ENCODE assay signal across 8 mouse cellular contexts in the genomic region with DNA sequence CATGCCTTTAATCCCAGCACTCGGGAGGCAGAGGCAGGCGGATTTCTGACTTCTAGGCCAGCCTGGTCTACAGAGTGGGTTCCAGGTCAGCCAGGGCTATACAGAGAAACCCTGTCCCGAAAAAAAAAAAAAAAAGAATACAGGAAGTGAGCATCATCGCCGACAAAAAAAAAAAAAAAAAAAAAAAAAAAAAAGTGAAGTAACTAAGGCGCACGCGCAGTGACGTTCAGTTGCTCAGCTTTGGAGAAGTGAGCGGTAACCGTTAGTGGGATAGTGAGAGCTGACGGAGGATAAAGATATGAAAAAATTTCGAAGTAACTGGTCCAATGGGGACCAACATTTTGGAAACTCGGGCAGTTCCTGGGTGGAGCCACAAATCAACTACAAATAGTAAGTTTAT. TPM values are rescaled to one million over a fixed set of nuclear protein-coding genes. Genes with fewer than 3 reads are reported as not detected.
DNase-seq lines count a peak whose midpoint lies in the region; ATAC-seq and TF ChIP-seq lines count a peak whose summit lies in the region.

A gene (plus strand): TSS at position 229 of the 400 bp plus-strand sequence.

- no peak for TF ChIP-seq POLR2A in heart, adult 2 months (IDR thresholded peaks at IDR 0.05; ENCODE audit: insufficient read depth, low read depth, low read length)
- TF ChIP-seq POLR2A in embryonic fibroblast, embryonic 13.5 days (IDR thresholded peaks at IDR 0.05; ENCODE audit: low read depth, low read length): no peak

- peak within 1 kb of the TSS; percentile 53 for H3K4me2 ChIP-seq in neural tube, embryonic 13.5 days

- H3K27ac ChIP-seq in heart, adult 2 months: 0 out of 2 replicates have a peak within 1 kb of the TSS, but pooled peaks have one; percentile 26
- peak within 1 kb of the TSS; percentile 18; the same call in 1 of the 2 replicates for H3K27ac ChIP-seq in embryonic fibroblast, embryonic 13.5 days (ENCODE audit: insufficient read depth, low read length)
- no peak within 1 kb of the TSS for H3K27ac ChIP-seq in neural tube, embryonic 13.5 days (replicated peaks)

- 86% methylated on average over 14 of the region's 14 CpGs for WGBS in heart, adult 2 months
- WGBS in neural tube, embryonic 13.5 days: 88% methylated on average over 14 of the region's 14 CpGs

- no peaks in the 10 kb centered on the region for H3K27me3 ChIP-seq in heart, adult 2 months (ENCODE audit: control insufficient read depth, insufficient read depth, low read length)
- no peaks in the 10 kb centered on the region for H3K27me3 ChIP-seq in E14TG2a.4 (ENCODE audit: insufficient read depth, low read length)
- H3K27me3 ChIP-seq in neural tube, embryonic 13.5 days: peaks cover 3% of the 10 kb centered on the region; the same call in 1 of the 2 replicates

- H3K4me3 ChIP-seq in heart, adult 2 months: peak within 1 kb of the TSS; percentile 57; the same call in 1 of the 2 replicates
- peak within 1 kb of the TSS; percentile 79 for H3K4me3 ChIP-seq in E14TG2a.4 (replicated peaks; ENCODE audit: low read length)
- H3K4me3 ChIP-seq in embryonic fibroblast, embryonic 13.5 days (ENCODE audit: insufficient read depth, low read length): peak within 1 kb of the TSS; percentile 38; the same call in 1 of the 2 replicates
- peak within 1 kb of the TSS; percentile 53 for H3K4me3 ChIP-seq in neural tube, embryonic 13.5 days

- H3K79me2 ChIP-seq in heart, adult 2 months (replicated peaks; ENCODE audit: control insufficient read depth, insufficient read depth, low read length): no peaks in the 10 kb centered on the region

- TF ChIP-seq EP300 in heart, adult 2 months (IDR thresholded peaks at IDR 0.05; ENCODE audit: insufficient read depth, low read depth, low read length): no peak

- no peak for TF ChIP-seq CTCF in heart, adult 2 months (IDR thresholded peaks at IDR 0.05)
- TF ChIP-seq CTCF in E14TG2a.4 (conservative IDR thresholded peaks at IDR 0.05; ENCODE audit: low read length): no peak
- no peak for TF ChIP-seq CTCF in embryonic fibroblast, embryonic 13.5 days (IDR thresholded peaks at IDR 0.05; ENCODE audit: borderline replicate concordance, insufficient read depth, low read length)

- H3K9ac ChIP-seq in heart, adult 2 months (ENCODE audit: low read depth, low read length): no peak within 1 kb of the TSS
- H3K9ac ChIP-seq in neural tube, embryonic 13.5 days: no peak within 1 kb of the TSS

- intact Hi-C loops in heart, adult 2 months (cut with DNase I): loop anchor here (5.0 kb wide), 1 partner anchor 456 kb away; a partner anchor contains a TSS
- intact Hi-C loops in left cerebral cortex, postnatal 36 days (cut with DNase I): loop anchor here (5.0 kb wide), 1 partner anchor 86 kb away; no protein-coding TSS in a partner anchor

- no peak for DNase-seq in heart, adult 2 months
- no peak for DNase-seq in heart, adult 9 months (ENCODE audit: low spot score in 2 of 2)
- DNase-seq in left cerebral cortex, postnatal 36 days (ENCODE audit: low spot score in 2 of 2): no peak
- DNase-seq in cerebellum, postnatal 36 days: no peak
- no peak for DNase-seq in thymus, postnatal 4 days

- H3K4me1 ChIP-seq in heart, adult 2 months (ENCODE audit: control insufficient read depth, insufficient read depth, low read length): no peaks in the 10 kb centered on the region
- H3K4me1 ChIP-seq in E14TG2a.4 (replicated peaks; ENCODE audit: low read depth, low read length): no peaks in the 10 kb centered on the region
- no peaks in the 10 kb centered on the region for H3K4me1 ChIP-seq in embryonic fibroblast, embryonic 13.5 days (ENCODE audit: control insufficient read depth, insufficient read depth, low read length)
- no peaks in the 10 kb centered on the region for H3K4me1 ChIP-seq in neural tube, embryonic 13.5 days (replicated peaks)

- no peaks in the 10 kb centered on the region for H3K9me3 ChIP-seq in E14TG2a.4 (ENCODE audit: low read length)
- no peaks in the 10 kb centered on the region for H3K9me3 ChIP-seq in neural tube, embryonic 13.5 days

- no peaks in the 10 kb centered on the region for H3K36me3 ChIP-seq in heart, adult 2 months (ENCODE audit: control insufficient read depth, insufficient read depth, low read length)
- no peaks in the 10 kb centered on the region for H3K36me3 ChIP-seq in E14TG2a.4 (ENCODE audit: insufficient read depth, low read length)
- H3K36me3 ChIP-seq in neural tube, embryonic 13.5 days: no peaks in the 10 kb centered on the region

- ATAC-seq in neural tube, embryonic 13.5 days (ENCODE audit: low read depth): no peak

RNA-seq across cellular contexts. Expression of the gene that starts here (rescaled TPM):
- total RNA-seq in heart, adult 2 months (2021): 1 to 10 TPM; 6.9 to 7.4 TPM
- 2.7 and 5.2 TPM in 2 replicates for polyA plus RNA-seq in heart, adult 2 months (2012; rRNA removed)
- polyA plus RNA-seq in embryonic fibroblast, embryonic 13.5 days (2011; ENCODE audit: insufficient read length, low read depth, missing spikeins): 9.9 and 12.1 TPM in 2 replicates
- total RNA-seq in left cerebral cortex, postnatal 36 days (2021): 10 to 100 TPM; 28.9 to 29.3 TPM
- polyA plus RNA-seq in neural tube, embryonic 13.5 days (2015; fragmentation: Nextera tagmentation; extraction: Ambion mirVana): 14.7 and 15.0 TPM in 2 replicates
